Mouse (Mus musculus): ENCODE measurements around the gene Numbl.

Gene Numbl

GRCm38 (mm10) chr7:27298033-27298610, 39.9 kb downstream of the Numbl start:
- no peak for DNase-seq

- DNase-seq, result no peak
Observed at GRCm38 (mm10) chr7:27298816-27299215, 40.6 kb downstream of the Numbl start.

- no peak for DNase-seq
Observed at GRCm38 (mm10) chr7:27300351-27300750, 42.1 kb downstream of the Numbl start.

- no peak for DNase-seq
Observed at GRCm38 (mm10) chr7:27300801-27301200, 42.6 kb downstream of the Numbl start.

GRCm38 (mm10) chr7:27302172-27302571, 43.9 kb downstream of the Numbl start:
- DNase-seq, result no peak

GRCm38 (mm10) chr7:27305091-27305730, 47.0 kb downstream of the Numbl start:
- DNase-seq, result no peak

- no peak for DNase-seq
Observed at GRCm38 (mm10) chr7:27306161-27307160, 48.2 kb downstream of the Numbl start.

- DNase-seq, result no peak
Observed at GRCm38 (mm10) chr7:27307551-27307950, 49.3 kb downstream of the Numbl start.

- no peak for DNase-seq
Observed at GRCm38 (mm10) chr7:27308821-27309549, 50.8 kb downstream of the Numbl start.

- no peak for DNase-seq
Observed at GRCm38 (mm10) chr7:27309832-27310231, 51.6 kb downstream of the Numbl start.

GRCm38 (mm10) chr7:27310306-27310705, 52.1 kb downstream of the Numbl start:
- no peak for DNase-seq

GRCm38 (mm10) chr7:27310996-27311535, 52.8 kb downstream of the Numbl start:
- DNase-seq, result no peak

GRCm38 (mm10) chr7:27311651-27312284, 53.5 kb downstream of the Numbl start:
- no peak for DNase-seq

GRCm38 (mm10) chr7:27314393-27314792, 56.2 kb downstream of the Numbl start:
- no peak for DNase-seq

GRCm38 (mm10) chr7:27315958-27316357, 57.7 kb downstream of the Numbl start:
- peak in 1 of 2 experiments; percentile 65 for DNase-seq

- DNase-seq, result no peak
Observed at GRCm38 (mm10) chr7:27319411-27319810, 61.2 kb downstream of the Numbl start.

- DNase-seq, result no peak
Observed at GRCm38 (mm10) chr7:27322291-27322690, 64.1 kb downstream of the Numbl start.

GRCm38 (mm10) chr7:27323001-27323400, 64.8 kb downstream of the Numbl start:
- no peak for DNase-seq

- no peak for DNase-seq
Observed at GRCm38 (mm10) chr7:27324161-27324560, 65.9 kb downstream of the Numbl start.

- no peak for DNase-seq
Observed at GRCm38 (mm10) chr7:27324928-27325327, 66.7 kb downstream of the Numbl start.

- no peak for DNase-seq
Observed at GRCm38 (mm10) chr7:27325697-27326096, 67.5 kb downstream of the Numbl start.

Data from thymus, adult 18-20 months (tissue).